Mouse (Mus musculus): ENCODE data around the gene Hes2.

DNA sequence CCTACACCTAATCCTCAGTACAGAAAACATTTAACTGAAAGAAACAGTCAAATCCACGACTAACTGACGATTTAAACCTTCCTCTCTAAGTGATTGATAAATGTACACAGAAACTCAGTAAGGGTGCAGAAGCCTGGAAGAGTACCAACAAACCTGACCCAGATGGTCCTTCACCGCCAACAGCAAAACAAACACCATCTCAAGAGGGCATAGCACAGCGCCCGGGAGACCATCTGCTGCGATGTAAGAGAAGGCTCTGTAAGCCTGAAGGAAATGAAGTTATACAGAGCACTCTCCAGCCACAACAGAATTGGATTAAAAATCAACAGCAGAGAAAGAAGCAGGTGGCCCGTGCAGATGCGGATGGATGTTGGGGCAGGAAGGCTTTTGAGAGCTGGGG, 9.4 kb downstream of the Hes2 start:
- TF ChIP-seq POLR2A (IDR thresholded peaks at IDR 0.05; ENCODE audit: borderline replicate concordance, control insufficient read depth, low read depth, low read length) (no peak), CTCF (IDR thresholded peaks at IDR 0.05; ENCODE audit: control insufficient read depth, insufficient read depth, low read length) (no peak)

All from bone marrow, adult 2 months (tissue).